8 mouse cellular contexts compared by ENCODE assay signal in genomic region chr12:3426530-3427034, GRCm38 (mm10). TPM values are rescaled to one million over a fixed set of nuclear protein-coding genes. Genes with fewer than 3 reads are reported as not detected.
DNase-seq lines count a peak whose midpoint lies in the region; ATAC-seq lines count a peak whose summit lies in the region.

TSS of gene Asxl2 (plus strand) at chr12:3426857.

- peak within 1 kb of the TSS; percentile 63 for H3K4me2 ChIP-seq in hindbrain, embryonic 12.5 days (replicated peaks)

- H3K4me1 ChIP-seq in hindbrain, embryonic 12.5 days, result peaks cover 17% of the 10 kb centered on the region

- peak; percentile 95 for ATAC-seq in hindbrain, embryonic 12.5 days (ENCODE audit: low FRiP score)

- peaks cover 10% of the 10 kb centered on the region for H3K36me3 ChIP-seq in hindbrain, embryonic 12.5 days

- peak within 1 kb of the TSS; percentile 91 for H3K4me3 ChIP-seq in hindbrain, embryonic 12.5 days

- WGBS in hindbrain, embryonic 12.5 days, result under 1% methylated on average over 53 of the region's 53 CpGs

- H3K9ac ChIP-seq in hindbrain, embryonic 12.5 days, result peak within 1 kb of the TSS; percentile 91

- H3K9me3 ChIP-seq in hindbrain, embryonic 12.5 days (replicated peaks), result no peaks in the 10 kb centered on the region

- H3K27me3 ChIP-seq in hindbrain, embryonic 12.5 days, result no peaks in the 10 kb centered on the region

- peak; percentile 100 for DNase-seq in NIH3T3 (ENCODE audit: low read depth)
- DNase-seq in cerebellum, postnatal 10 days, result peak; percentile 99 to 100
- DNase-seq in frontal cortex, postnatal 10 days (ENCODE audit: low spot score in 2 of 2), result peak; percentile 98 to 100
- peak; percentile 96 to 99 for DNase-seq in layer of hippocampus, postnatal 14 days (ENCODE audit: low spot score in 2 of 2)
- peak; percentile 99 for DNase-seq in lung, postnatal 14 days
- peak; percentile 96 for DNase-seq in retina, adult 2 months (ENCODE audit: low read depth, low spot score)
- peak; percentile 98 to 99 for DNase-seq in thymus, postnatal 36 days

- H3K27ac ChIP-seq in hindbrain, embryonic 12.5 days, result peak within 1 kb of the TSS; percentile 96

RNA-seq across cellular contexts. Expression of gene Asxl2, which starts in this region (rescaled TPM):
- polyA plus RNA-seq in hindbrain, embryonic 12.5 days (2016; fragmentation: Nextera tagmentation; extraction: Ambion mirVana), result 19.2 and 20.9 TPM in 2 replicates
- 10 to 100 TPM; 27.1 to 28.1 TPM for total RNA-seq in layer of hippocampus, postnatal 14 days (2021)

Comparison
In these comparisons a context has a peak if more than half of its experiments do, and no peak if none do; other contexts are left out.
1. Peak in every context shown above with its lines: DNase-seq, ATAC-seq, H3K4me3 ChIP-seq and H3K27ac ChIP-seq.